Mouse (Mus musculus) adrenal gland, postnatal 0 days (tissue): ENCODE results near the gene Mmrn2. TPM values are rescaled to one million over a fixed set of nuclear protein-coding genes. Genes with fewer than 3 reads are reported as not detected.

Experiments
- polyA plus RNA-seq: library from polyadenylated mRNA; unstranded; fragments of >200 nt; fragmentation: Nextera tagmentation; extraction: Ambion mirVana; gene quantifications from 2 replicates; pipeline ENCODE4 v1.2.1, GENCODE M21; 2015

The Mmrn2 gene
- 5.7 and 13.2 TPM in 2 replicates for polyA plus RNA-seq

GRCm38 (mm10) chr14:34375415-34375904, at the start of gene Mmrn2:
Gene Mmrn2, plus strand, starts transcription at chr14:34375465.

DNA sequence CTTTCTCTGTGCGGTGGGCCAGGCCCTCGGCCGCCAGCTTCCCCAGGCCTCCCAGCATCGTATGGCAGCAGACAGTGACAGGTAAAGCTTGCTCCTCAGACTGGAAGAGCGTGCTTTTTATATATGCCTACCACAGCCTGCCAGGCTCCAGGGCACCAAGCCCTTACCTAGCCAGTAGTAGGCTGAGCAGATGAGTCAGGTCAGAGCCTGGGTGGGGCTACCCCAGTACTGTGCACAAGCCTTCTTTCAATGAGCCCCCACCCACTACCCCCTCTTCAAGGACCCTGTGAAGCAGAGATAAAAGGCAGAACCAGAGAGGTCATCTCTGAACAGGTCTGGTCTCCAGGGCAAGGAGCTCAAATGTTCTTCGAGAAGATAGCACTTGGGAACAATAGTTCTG, 20.0 kb upstream of the Mmrn2 start, which contains the start of gene Fam25c:
Gene Fam25c, minus strand, starts transcription at position 133 of the 400 bp plus-strand sequence.

GRCm38 (mm10) chr14:34374577-34374976, 688 bp upstream of the Mmrn2 start, which contains the start of gene Sncg:
Gene Sncg, minus strand, starts transcription at chr14:34374789.

Other genes starting within 250 kb of the Mmrn2 start
- gene Npy4r, start 223.0 kb upstream of the Mmrn2 start, polyA plus RNA-seq, result 0.11 TPM in 1 of 2 replicates, not detected in the other
- gene Gprin2, start 173.8 kb upstream of the Mmrn2 start, polyA plus RNA-seq, result 0.50 and 0.87 TPM in 2 replicates
- 0.43 and 0.69 TPM in 2 replicates for gene Syt15, start 155.9 kb upstream of the Mmrn2 start, polyA plus RNA-seq
- 8.2 and 9.6 TPM in 2 replicates for gene Shld2, start 65.0 kb upstream of the Mmrn2 start, polyA plus RNA-seq
- 67.2 and 81.3 TPM in 2 replicates for gene Glud1, start 64.7 kb upstream of the Mmrn2 start, polyA plus RNA-seq
- 0.52 and 2.2 TPM in 2 replicates for gene Fam25c, start 20.0 kb upstream of the Mmrn2 start, polyA plus RNA-seq
- 34.9 and 180 TPM in 2 replicates for gene Sncg, start 676 bp upstream of the Mmrn2 start, polyA plus RNA-seq
- gene Bmpr1a, start 127.9 kb downstream of the Mmrn2 start, polyA plus RNA-seq, result 29.6 and 30.3 TPM in 2 replicates
- gene 9230112D13Rik, start 147.3 kb downstream of the Mmrn2 start, polyA plus RNA-seq, result not detected in 2 replicates
- 1.3 and 4.4 TPM in 2 replicates for gene Ldb3, start 213.2 kb downstream of the Mmrn2 start, polyA plus RNA-seq
- gene Opn4, start 224.7 kb downstream of the Mmrn2 start, polyA plus RNA-seq, result 0.14 TPM in 1 of 2 replicates, not detected in the other